Mouse (Mus musculus) limb, embryonic 14.5 days (tissue): ENCODE measurements around the gene Cd36. TPM values are rescaled to one million over a fixed set of nuclear protein-coding genes. Genes with fewer than 3 reads are reported as not detected.

Source experiments
- ATAC-seq: fragments of 200-750 bp; cut with Nextera tagmentation; 2 replicates; pipeline ENCODE4 v1.8.0; 2017; ENCODE audit warnings: low read depth, moderate number of reproducible peaks, moderate TSS enrichment; ENCODE audit not compliant: low FRiP score
- DNase-seq: peaks from one replicate; pipeline ENCODE4 v3.0.0-alpha.2; 2015; ENCODE audit warnings: low spot score
- H3K27ac ChIP-seq: fragments of 300-500 bp; sonication (generic); replicated peaks from 2 replicates; pipeline ENCODE4 v1.5.1; 2014; ENCODE audit warnings: low read depth, mild to moderate bottlenecking, low read length, moderate library complexity, mixed read lengths
- H3K27me3 ChIP-seq: fragments of 300-500 bp; sonication (generic); 2 replicates; pipeline ENCODE4 v1.6.1; 2014; ENCODE audit warnings: low read length, mixed read lengths; ENCODE audit not compliant: control insufficient read depth, insufficient read depth
- H3K36me3 ChIP-seq: fragments of 300-500 bp; sonication (generic); 2 replicates; pipeline ENCODE4 v1.6.1; 2014; ENCODE audit warnings: mild to moderate bottlenecking, low read length, moderate library complexity, mixed read lengths; ENCODE audit not compliant: control insufficient read depth, insufficient read depth
- H3K4me1 ChIP-seq: fragments of 300-500 bp; sonication (generic); 2 replicates; pipeline ENCODE4 v1.6.1; 2014; ENCODE audit warnings: antibody characterized with exemption, low read length, mixed read lengths; ENCODE audit not compliant: control insufficient read depth, insufficient read depth
- H3K4me2 ChIP-seq: fragments of 300-500 bp; sonication (generic); replicated peaks from 2 replicates; pipeline ENCODE4 v1.6.1; 2014; ENCODE audit warnings: low read depth, mild to moderate bottlenecking, low read length, moderate library complexity; ENCODE audit not compliant: severe bottlenecking
- H3K4me3 ChIP-seq: fragments of 300-500 bp; sonication (generic); replicated peaks from 2 replicates; pipeline ENCODE4 v1.5.1; 2014; ENCODE audit warnings: low read length
- H3K9ac ChIP-seq: fragments of 300-500 bp; sonication (generic); 2 replicates; pipeline ENCODE4 v1.6.1; 2014; ENCODE audit warnings: mild to moderate bottlenecking, low read depth, low read length, moderate library complexity; ENCODE audit not compliant: severe bottlenecking
- H3K9me3 ChIP-seq: fragments of 300-500 bp; sonication (generic); 2 replicates; pipeline ENCODE4 v1.6.1; 2016; ENCODE audit warnings: low read length; ENCODE audit not compliant: control insufficient read depth
- POLR2A ChIP-seq: fragments of 200-500 bp; IDR thresholded peaks from 2 replicates; pipeline ENCODE4 v1.8.0; 2012; ENCODE audit warnings: inconsistent platforms, mild to moderate bottlenecking, moderate library complexity, borderline replicate concordance; ENCODE audit not compliant: insufficient read depth, insufficient read length; ENCODE audit errors: extremely low read depth
- WGBS: fragments of 180-500 bp; shearing (Covaris S2); extraction: QIAGEN DNeasy Blood & Tissue Kit; methylation state at CpG from one replicate; pipeline ENCODE4 v1.1.7; 2014; 5-methylcytosine and 5-hydroxymethylcytosine counted together
- polyA plus RNA-seq, 2 experiments: library from polyadenylated mRNA; depleted of rRNA in 1 of 2; stranded (reverse) in 1 of 2; unstranded in 1 of 2; fragments of >200 nt; fragmentation: Nextera tagmentation in 1 of 2; extraction: Ambion mirVana in 1 of 2; gene quantifications; 2 replicates each; pipeline versions ENCODE4 v1.2.1 to v1.2.3; 2012 to 2014

Gene Cd36
- polyA plus RNA-seq, 2 experiments = 16.4 to 26.8 TPM

DNA sequence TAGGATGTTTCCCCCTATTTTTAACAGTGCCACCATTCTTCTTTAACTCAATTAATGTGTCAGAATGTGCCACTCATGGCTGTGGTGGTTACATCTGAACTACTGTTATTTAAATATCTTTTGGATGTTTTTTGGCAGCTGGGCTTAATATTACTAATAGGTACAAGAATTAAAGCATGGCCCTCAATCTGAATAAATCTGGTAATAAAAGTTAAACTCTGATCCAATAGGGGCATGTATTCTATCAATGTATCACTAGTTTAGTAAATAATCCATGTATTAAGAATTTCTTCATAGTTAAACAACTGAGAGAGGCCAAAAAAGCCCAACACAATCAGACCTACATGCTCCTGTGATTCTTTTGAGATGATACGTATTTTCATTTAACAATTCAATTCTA, 690 bp upstream of the Cd36 start:
- Histone ChIP-seq H3K27me3 (no peaks in the 10 kb centered on the region), H3K9me3 (no peaks in the 10 kb centered on the region), H3K27ac (no peak overlapping the region), H3K36me3 (no peaks in the 10 kb centered on the region), H3K9ac (no peak overlapping the region), H3K4me2 (no peak overlapping the region), H3K4me3 (no peak overlapping the region), H3K4me1 (no peaks in the 10 kb centered on the region)
- 76% methylated on average over 1 of the region's 1 CpGs for WGBS
- ATAC-seq = no peak
- DNase-seq = no peak
- TF ChIP-seq POLR2A = no peak

DNA sequence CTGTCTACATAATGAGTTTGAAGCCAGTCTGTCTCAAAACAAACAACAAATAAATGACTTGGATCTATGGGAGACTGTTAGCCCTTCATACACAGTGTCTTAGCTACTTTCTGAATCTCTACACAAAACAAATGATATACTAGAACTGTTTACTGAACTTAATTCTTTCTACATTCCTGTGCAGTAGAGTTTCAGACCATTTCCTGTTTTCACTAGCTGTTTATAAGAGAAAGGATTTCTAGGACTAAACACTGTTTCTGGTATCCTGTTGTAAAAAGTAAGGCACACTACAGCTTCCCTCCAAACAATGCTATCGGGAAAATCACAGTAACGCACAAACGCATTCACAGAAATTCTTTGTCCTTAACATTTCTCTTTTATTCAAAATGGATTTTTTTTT, 2.2 kb downstream of the Cd36 start:
- H3K4me3 ChIP-seq = no peak overlapping the region
- DNase-seq = no peak
- H3K9me3 ChIP-seq = no peaks in the 10 kb centered on the region
- no peak for TF ChIP-seq POLR2A
- H3K4me1 ChIP-seq = no peaks in the 10 kb centered on the region
- no peak overlapping the region for H3K4me2 ChIP-seq
- H3K27ac ChIP-seq = no peak overlapping the region
- no peak for ATAC-seq
- H3K27me3 ChIP-seq = no peaks in the 10 kb centered on the region
- 77% methylated on average over 3 of the region's 3 CpGs for WGBS
- no peak overlapping the region for H3K9ac ChIP-seq
- no peaks in the 10 kb centered on the region for H3K36me3 ChIP-seq

DNA sequence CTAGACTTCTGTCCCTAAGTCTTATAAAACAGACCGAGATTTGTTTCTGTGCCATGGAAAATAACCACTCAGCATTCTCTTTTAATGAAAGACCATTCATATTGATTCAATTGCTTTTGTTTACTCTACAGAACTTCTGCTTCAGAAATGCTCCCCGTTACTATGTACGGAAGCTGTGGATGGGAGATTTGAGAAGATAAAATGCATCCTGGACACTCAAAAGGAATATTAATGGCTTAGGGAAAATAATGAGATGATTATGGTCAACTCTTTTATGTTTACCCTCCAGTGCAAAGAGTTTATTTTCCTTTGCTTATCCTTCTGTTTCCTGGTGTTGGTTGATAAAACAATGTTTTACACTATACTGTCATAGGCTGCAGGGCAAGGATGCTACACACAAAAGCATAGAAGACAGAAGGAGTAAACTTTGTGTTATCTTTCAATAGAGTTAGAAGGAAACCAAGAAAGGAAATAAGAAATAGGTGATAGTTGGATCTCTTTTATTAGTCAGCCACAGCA, 5.2 kb downstream of the Cd36 start:
- WGBS = 87% methylated on average over 3 of the region's 3 CpGs
- H3K9me3 ChIP-seq = no peaks in the 10 kb centered on the region
- H3K27me3 ChIP-seq = no peaks in the 10 kb centered on the region

DNA sequence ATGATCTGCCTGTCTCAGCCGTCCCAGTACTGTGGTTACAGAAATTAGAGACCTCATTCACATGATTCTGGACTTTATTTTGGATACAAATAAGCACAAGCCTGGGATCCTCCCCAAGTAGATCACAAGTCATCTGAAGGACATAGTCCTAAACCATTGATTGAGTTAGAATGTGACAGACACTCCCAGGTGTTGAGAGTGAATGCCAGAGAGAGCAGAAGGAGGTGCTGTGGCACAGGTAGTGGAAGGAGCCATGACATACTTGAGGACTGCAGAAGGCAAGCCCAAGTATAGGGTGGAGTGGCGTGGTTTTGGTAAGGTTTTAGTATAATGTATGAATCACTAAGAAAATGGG, 7.1 kb downstream of the Cd36 start:
- H3K36me3 ChIP-seq = no peaks in the 10 kb centered on the region

More for the DNA sequence above, 5.2 kb downstream of the Cd36 start:
- DNase-seq (no peak), ATAC-seq (no peak)
- H3K4me3 ChIP-seq = no peak overlapping the region
- H3K4me1 ChIP-seq = no peaks in the 10 kb centered on the region
- H3K27ac ChIP-seq = no peak overlapping the region
- no peak overlapping the region for H3K4me2 ChIP-seq
- TF ChIP-seq POLR2A = no peak
- no peak overlapping the region for H3K9ac ChIP-seq
- no peaks in the 10 kb centered on the region for H3K36me3 ChIP-seq

DNA sequence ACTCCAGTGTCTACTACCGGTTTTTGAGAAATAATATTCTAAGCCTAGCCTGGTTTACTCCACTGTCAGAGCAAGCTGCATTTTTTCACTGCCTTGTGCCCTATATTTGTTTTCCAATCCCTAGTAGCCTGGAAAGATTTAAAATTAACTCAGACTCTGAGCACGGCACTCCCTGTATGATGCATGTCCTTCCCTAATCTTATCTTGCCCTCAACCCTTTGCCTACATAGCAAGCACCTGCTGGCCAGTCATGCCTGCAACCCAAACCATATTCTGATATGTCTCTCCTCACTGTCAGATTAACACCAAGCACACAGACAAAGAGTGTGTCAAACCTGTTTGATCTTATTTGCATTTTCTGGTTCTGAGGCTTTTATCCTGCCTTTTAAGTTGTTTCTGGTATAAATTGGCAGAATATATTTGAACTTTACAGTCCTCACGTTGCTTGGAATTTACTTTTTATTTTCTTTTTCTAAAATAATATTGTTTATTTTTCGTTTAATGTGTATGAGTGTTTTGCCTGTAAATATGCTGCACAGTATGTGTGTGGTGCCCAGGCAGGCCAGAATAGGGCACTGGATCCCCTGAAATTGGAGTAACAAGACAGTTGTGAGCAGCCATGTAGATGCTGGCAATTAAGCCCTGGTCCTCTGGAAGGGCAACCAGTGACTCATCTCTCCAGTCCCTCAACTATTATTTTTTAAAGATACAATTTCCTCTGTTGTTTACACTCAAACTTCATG, 7.6 kb downstream of the Cd36 start:
- Histone ChIP-seq H3K27me3 (no peaks in the 10 kb centered on the region), H3K9me3 (no peaks in the 10 kb centered on the region), H3K4me2 (no peak overlapping the region), H3K4me1 (no peaks in the 10 kb centered on the region), H3K36me3 (no peaks in the 10 kb centered on the region), H3K9ac (no peak overlapping the region), H3K4me3 (no peak overlapping the region), H3K27ac (no peak overlapping the region)
- TF ChIP-seq POLR2A = no peak
- no peak for ATAC-seq
- WGBS = 75% methylated on average over 4 of the region's 4 CpGs
- no peak for DNase-seq

More for the DNA sequence above, 7.1 kb downstream of the Cd36 start:
- H3K9ac ChIP-seq = no peak overlapping the region
- no peak overlapping the region for H3K27ac ChIP-seq
- no peak overlapping the region for H3K4me2 ChIP-seq
- DNase-seq (no peak), ATAC-seq (no peak)
- no peak for TF ChIP-seq POLR2A
- H3K4me1 ChIP-seq = no peaks in the 10 kb centered on the region
- no peaks in the 10 kb centered on the region for H3K27me3 ChIP-seq
- no peak overlapping the region for H3K4me3 ChIP-seq
- H3K9me3 ChIP-seq = no peaks in the 10 kb centered on the region
- 86% methylated on average over 2 of the region's 2 CpGs for WGBS
